Mouse (Mus musculus): Measurements from ENCODE around the gene Ncf1. TPM values are rescaled to one million over a fixed set of nuclear protein-coding genes. Genes with fewer than 3 reads are reported as not detected.

Gene Ncf1
- polyA plus RNA-seq, 1 experiment from 2014 or later: 1.8 TPM

- WGBS: 98% methylated on average over 2 of the region's 2 CpGs
- H3K4me1 ChIP-seq: no peaks in the 10 kb centered on the region
- no peak overlapping the region for H3K4me3 ChIP-seq
- no peaks in the 10 kb centered on the region for H3K27me3 ChIP-seq
- ATAC-seq: no peak
- H3K27ac ChIP-seq: no peak overlapping the region
- no peak overlapping the region for H3K4me2 ChIP-seq
- H3K9me3 ChIP-seq (replicated peaks): no peaks in the 10 kb centered on the region
- H3K36me3 ChIP-seq (ENCODE audit: poor library complexity, severe bottlenecking): peaks cover 96% of the 10 kb centered on the region
- H3K9ac ChIP-seq: no peak overlapping the region
These were observed 29.5 kb upstream of the Ncf1 start for GRCm38 (mm10) chr5:134258934-134259333.

- no peak overlapping the region for H3K4me2 ChIP-seq
- H3K4me1 ChIP-seq: no peaks in the 10 kb centered on the region
- no peak overlapping the region for H3K9ac ChIP-seq
- H3K27ac ChIP-seq: no peak overlapping the region
- WGBS: 86% methylated on average over 4 of the region's 4 CpGs
- no peaks in the 10 kb centered on the region for H3K27me3 ChIP-seq
- H3K9me3 ChIP-seq (replicated peaks): no peaks in the 10 kb centered on the region
- no peak for ATAC-seq
- H3K36me3 ChIP-seq (ENCODE audit: poor library complexity, severe bottlenecking): peaks cover 96% of the 10 kb centered on the region
- H3K4me3 ChIP-seq: no peak overlapping the region
These were observed 29.0 kb upstream of the Ncf1 start for GRCm38 (mm10) chr5:134258395-134258794.

DNA sequence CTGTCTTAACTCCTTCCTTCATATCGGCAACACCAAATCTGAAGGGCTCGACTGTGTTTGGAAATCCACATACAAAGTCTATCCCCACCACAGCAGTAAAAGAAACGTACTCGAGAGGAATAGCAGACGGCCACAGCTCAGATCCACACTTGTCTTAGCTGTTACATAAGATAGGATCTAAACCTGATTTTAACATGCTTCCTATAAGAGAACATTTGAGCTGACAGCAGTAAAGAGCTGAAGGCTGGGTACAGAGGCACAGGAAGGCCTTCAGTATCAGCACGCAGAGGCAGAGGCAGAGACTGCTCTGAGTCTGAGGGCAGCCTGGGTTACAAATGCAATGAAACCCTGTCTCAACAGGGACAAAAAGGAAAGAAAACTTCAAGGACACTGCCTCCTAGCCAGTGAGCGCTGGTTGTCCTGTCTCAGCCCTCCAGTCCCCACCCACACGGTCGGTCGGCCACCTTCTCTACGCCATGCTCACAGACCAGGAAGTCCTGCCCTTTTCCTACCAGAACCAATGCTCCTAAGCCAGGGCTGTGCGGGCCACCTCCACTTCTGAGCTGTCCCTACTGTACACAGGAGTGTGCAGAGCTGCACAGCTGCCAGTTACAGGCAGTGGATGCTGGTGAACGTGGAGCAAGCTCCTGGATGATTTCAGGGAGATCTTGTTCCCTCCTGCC lies 28.1 kb upstream of the Ncf1 start:
- Histone ChIP-seq H3K4me3 (no peak overlapping the region), H3K9ac (no peak overlapping the region), H3K36me3 (ENCODE audit: poor library complexity, severe bottlenecking) (peaks cover 96% of the 10 kb centered on the region), H3K27ac (no peak overlapping the region), H3K4me2 (no peak overlapping the region), H3K4me1 (no peaks in the 10 kb centered on the region), H3K27me3 (no peaks in the 10 kb centered on the region), H3K9me3 (replicated peaks) (no peaks in the 10 kb centered on the region)
- WGBS: 95% methylated on average over 13 of the region's 13 CpGs
- no peak for ATAC-seq

DNA sequence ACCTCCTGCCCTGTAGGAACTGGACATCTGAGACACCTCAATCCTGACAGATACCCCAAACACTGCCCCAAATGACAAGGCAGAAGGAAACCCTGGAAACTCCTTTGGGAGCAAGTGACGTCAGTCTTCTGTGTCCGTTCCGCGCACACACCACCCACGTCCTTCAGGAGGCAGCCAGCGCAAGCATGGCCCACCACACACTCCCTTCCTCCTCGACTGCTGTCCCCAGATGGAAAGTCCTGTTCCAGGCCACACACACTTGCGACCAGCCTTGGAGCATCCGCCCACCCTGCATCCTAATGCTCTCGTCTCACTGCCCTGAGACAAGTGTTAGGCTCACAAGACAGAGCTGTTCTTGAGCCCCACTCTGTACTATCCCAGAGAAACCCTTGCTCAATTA lies 25.9 kb upstream of the Ncf1 start:
- 95% methylated on average over 10 of the region's 10 CpGs for WGBS
- Histone ChIP-seq H3K9me3 (replicated peaks) (no peaks in the 10 kb centered on the region), H3K4me3 (no peak overlapping the region), H3K4me1 (no peaks in the 10 kb centered on the region), H3K4me2 (no peak overlapping the region), H3K36me3 (ENCODE audit: poor library complexity, severe bottlenecking) (peaks cover 96% of the 10 kb centered on the region), H3K27ac (no peak overlapping the region), H3K9ac (no peak overlapping the region), H3K27me3 (no peaks in the 10 kb centered on the region)
- no peak for ATAC-seq

DNA sequence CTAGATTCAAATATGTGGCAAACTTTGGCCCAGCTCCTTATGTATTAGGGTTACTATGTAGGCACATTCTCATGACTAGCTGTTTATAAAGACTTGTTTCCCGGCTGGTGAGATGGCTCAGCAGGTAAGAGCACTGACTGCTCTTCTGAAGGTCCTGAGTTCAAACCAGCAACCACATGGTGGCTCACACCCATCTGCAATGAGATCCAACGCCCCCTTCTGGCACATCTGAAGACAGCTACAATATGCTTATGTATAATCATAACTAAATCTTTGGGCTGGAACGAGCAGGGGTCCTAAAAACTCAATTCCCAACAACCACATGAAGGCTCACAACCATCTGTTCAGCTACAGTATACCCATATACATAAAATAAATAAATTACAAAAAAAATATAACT lies 24.4 kb upstream of the Ncf1 start:
- no peaks in the 10 kb centered on the region for H3K4me1 ChIP-seq
- no peak overlapping the region for H3K4me2 ChIP-seq
- H3K9me3 ChIP-seq (replicated peaks): no peaks in the 10 kb centered on the region
- H3K27me3 ChIP-seq: no peaks in the 10 kb centered on the region
- H3K4me3 ChIP-seq: no peak overlapping the region
- ATAC-seq: no peak
- H3K36me3 ChIP-seq (ENCODE audit: poor library complexity, severe bottlenecking): peaks cover 94% of the 10 kb centered on the region
- H3K27ac ChIP-seq: no peak overlapping the region
- WGBS: 82% methylated on average over 3 of the region's 3 CpGs
- no peak overlapping the region for H3K9ac ChIP-seq

GRCm38 (mm10) chr5:134251083-134251482 lies 21.7 kb upstream of the Ncf1 start:
- H3K9me3 ChIP-seq (replicated peaks): no peaks in the 10 kb centered on the region
- no peak overlapping the region for H3K9ac ChIP-seq
- H3K36me3 ChIP-seq (ENCODE audit: poor library complexity, severe bottlenecking): peaks cover 98% of the 10 kb centered on the region
- ATAC-seq: no peak
- no peak overlapping the region for H3K27ac ChIP-seq
- no peak overlapping the region for H3K4me3 ChIP-seq
- no peak overlapping the region for H3K4me2 ChIP-seq
- no peaks in the 10 kb centered on the region for H3K4me1 ChIP-seq
- H3K27me3 ChIP-seq: no peaks in the 10 kb centered on the region
- 96% methylated on average over 4 of the region's 4 CpGs for WGBS

GRCm38 (mm10) chr5:134250601-134251000 lies 21.2 kb upstream of the Ncf1 start:
- Histone ChIP-seq H3K36me3 (ENCODE audit: poor library complexity, severe bottlenecking) (peaks cover 98% of the 10 kb centered on the region), H3K4me1 (no peaks in the 10 kb centered on the region), H3K27ac (no peak overlapping the region), H3K9ac (no peak overlapping the region), H3K9me3 (replicated peaks) (no peaks in the 10 kb centered on the region), H3K4me3 (no peak overlapping the region), H3K4me2 (no peak overlapping the region), H3K27me3 (no peaks in the 10 kb centered on the region)
- ATAC-seq: no peak
- WGBS: 94% methylated on average over 3 of the region's 3 CpGs

GRCm38 (mm10) chr5:134249245-134249649 lies 19.8 kb upstream of the Ncf1 start:
- ATAC-seq: no peak
- H3K4me1 ChIP-seq: no peaks in the 10 kb centered on the region
- H3K27ac ChIP-seq: no peak overlapping the region; the same call in 1 of the 2 replicates

GRCm38 (mm10) chr5:134248608-134249244 lies 19.3 kb upstream of the Ncf1 start:
- Histone ChIP-seq H3K9me3 (replicated peaks) (no peaks in the 10 kb centered on the region), H3K4me1 (no peaks in the 10 kb centered on the region), H3K36me3 (ENCODE audit: poor library complexity, severe bottlenecking) (peaks cover 98% of the 10 kb centered on the region), H3K4me3 (no peak overlapping the region), H3K27ac (no peak overlapping the region; the same call in 1 of the 2 replicates), H3K4me2 (no peak overlapping the region), H3K27me3 (no peaks in the 10 kb centered on the region), H3K9ac (no peak overlapping the region)
- ATAC-seq: no peak
- 90% methylated on average over 14 of the region's 14 CpGs for WGBS

More at GRCm38 (mm10) chr5:134249245-134249649, 19.8 kb upstream of the Ncf1 start:
- Histone ChIP-seq H3K27me3 (no peaks in the 10 kb centered on the region), H3K4me3 (no peak overlapping the region), H3K36me3 (ENCODE audit: poor library complexity, severe bottlenecking) (peaks cover 98% of the 10 kb centered on the region), H3K9me3 (replicated peaks) (no peaks in the 10 kb centered on the region), H3K4me2 (no peak overlapping the region), H3K9ac (no peak overlapping the region)
- 93% methylated on average over 8 of the region's 8 CpGs for WGBS

- no peak for ATAC-seq
- Histone ChIP-seq H3K4me2 (no peak overlapping the region), H3K27me3 (no peaks in the 10 kb centered on the region), H3K4me1 (no peaks in the 10 kb centered on the region), H3K4me3 (no peak overlapping the region), H3K9me3 (replicated peaks) (no peaks in the 10 kb centered on the region), H3K9ac (no peak overlapping the region), H3K27ac (no peak overlapping the region), H3K36me3 (ENCODE audit: poor library complexity, severe bottlenecking) (peaks cover 98% of the 10 kb centered on the region)
- 92% methylated on average over 5 of the region's 5 CpGs for WGBS
These were observed 16.7 kb upstream of the Ncf1 start for GRCm38 (mm10) chr5:134246146-134246545.

GRCm38 (mm10) chr5:134244890-134245289 lies 15.5 kb upstream of the Ncf1 start:
- H3K4me2 ChIP-seq: no peak overlapping the region
- H3K9me3 ChIP-seq (replicated peaks): no peaks in the 10 kb centered on the region
- no peaks in the 10 kb centered on the region for H3K27me3 ChIP-seq
- no peak overlapping the region for H3K27ac ChIP-seq
- WGBS: 96% methylated on average over 5 of the region's 5 CpGs
- H3K4me3 ChIP-seq: no peak overlapping the region
- H3K4me1 ChIP-seq: no peaks in the 10 kb centered on the region
- no peak for ATAC-seq
- no peak overlapping the region for H3K9ac ChIP-seq
- H3K36me3 ChIP-seq (ENCODE audit: poor library complexity, severe bottlenecking): peaks cover 100% of the 10 kb centered on the region

DNA sequence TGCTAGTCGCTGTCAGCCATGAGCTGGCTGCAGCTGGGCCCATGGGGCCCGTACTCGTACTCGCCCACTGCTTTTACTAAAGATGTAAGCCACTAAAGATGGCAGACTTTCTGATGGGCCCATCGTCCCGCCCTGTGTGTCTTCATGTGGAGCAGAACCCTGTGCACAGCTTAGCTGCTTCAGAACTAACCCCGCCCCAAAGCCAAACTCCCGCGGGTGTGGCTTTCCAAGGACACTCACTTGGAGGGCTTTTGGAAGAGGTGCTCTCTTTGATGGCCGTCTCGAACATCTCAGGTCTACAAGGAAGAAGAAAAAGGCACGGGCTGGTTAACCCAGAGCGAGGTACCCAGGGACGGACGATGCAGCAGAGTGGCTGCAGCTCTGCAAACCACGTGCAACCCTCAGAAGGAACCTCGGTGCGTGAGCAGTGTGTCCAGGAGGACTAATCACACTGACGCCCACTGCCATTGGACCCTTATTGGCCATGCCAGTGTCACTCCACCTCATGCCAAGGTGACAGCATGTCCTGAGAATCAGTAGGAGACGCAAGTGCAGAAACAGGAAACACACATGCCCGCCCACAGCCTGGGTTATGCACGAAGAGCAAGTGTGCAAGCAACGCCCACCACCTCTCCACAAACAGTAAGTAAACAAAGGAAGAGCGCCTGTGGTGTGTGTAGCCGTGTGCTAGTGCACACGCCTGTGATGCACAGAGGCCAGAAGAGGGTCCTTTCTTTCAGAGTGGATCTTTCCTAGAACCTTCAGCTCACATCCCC lies 14.4 kb upstream of the Ncf1 start:
- WGBS: 93% methylated on average over 26 of the region's 26 CpGs
- Histone ChIP-seq H3K36me3 (ENCODE audit: poor library complexity, severe bottlenecking) (peaks cover 100% of the 10 kb centered on the region), H3K9me3 (replicated peaks) (no peaks in the 10 kb centered on the region), H3K27ac (no peak overlapping the region), H3K4me2 (no peak overlapping the region), H3K4me3 (no peak overlapping the region), H3K9ac (no peak overlapping the region), H3K4me1 (peaks cover 6% of the 10 kb centered on the region), H3K27me3 (no peaks in the 10 kb centered on the region)
- ATAC-seq: no peak
